Mouse (Mus musculus) left cerebral cortex, postnatal 4 days (tissue): ENCODE measurements at regions not wholly inside any gene's neighbourhood (a gene's known extent, or its start where the extent isn't known, plus 50 kb on each side); places are given as distances from the start of the nearest gene placed in this dataset.

Source experiments
- DNase-seq: peaks from one replicate; pipeline ENCODE4 v3.0.0-alpha.2; 2022
- intact Hi-C: fragments of 180-260 bp; cut with DNase I; formaldehyde crosslinking; loops from one replicate; pipeline ENCODE4 v1.15.1; 2025

DNA sequence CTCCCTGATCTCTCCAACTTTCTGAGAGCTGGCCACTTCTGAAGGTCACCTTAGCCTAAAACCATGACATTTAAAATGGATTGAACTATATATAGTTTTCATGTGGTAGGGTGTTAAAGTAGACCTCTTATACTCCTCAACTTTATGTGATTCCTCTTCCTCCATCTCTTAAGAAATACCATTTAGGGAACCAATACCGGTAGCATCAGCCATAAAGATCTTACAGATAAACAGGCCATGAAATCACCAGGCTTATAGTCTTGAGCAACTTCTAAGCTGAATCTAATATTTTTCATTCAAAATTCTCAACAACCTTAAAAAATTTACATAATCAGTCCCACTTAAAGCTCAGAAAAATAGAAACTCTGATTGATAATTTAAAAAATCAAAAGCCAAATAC is 56.2 kb downstream of the Rpl36a-ps1 start:
- intact Hi-C loops, result no loop called here
- DNase-seq, result no peak

DNA sequence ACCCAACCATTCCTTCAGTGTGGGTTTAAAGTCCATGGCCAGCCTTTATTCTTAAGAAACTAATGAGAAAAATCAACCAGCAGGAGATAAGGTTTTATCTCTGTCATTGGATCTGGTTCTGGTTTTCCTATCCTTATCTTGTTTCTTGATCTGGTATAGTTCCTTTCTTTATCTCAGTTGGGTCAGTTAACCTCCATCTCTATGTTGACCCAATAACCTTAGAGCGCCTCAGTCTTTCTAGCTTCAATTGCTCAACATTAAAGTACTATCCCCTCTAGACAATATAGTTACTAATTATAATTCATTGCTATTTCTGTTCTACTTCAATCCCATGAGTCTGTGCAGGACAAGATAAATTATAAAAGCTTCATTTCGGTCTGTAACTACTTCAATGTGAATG is 56.7 kb downstream of the Rpl36a-ps1 start:
- DNase-seq, result no peak
- intact Hi-C loops, result no loop called here

DNA sequence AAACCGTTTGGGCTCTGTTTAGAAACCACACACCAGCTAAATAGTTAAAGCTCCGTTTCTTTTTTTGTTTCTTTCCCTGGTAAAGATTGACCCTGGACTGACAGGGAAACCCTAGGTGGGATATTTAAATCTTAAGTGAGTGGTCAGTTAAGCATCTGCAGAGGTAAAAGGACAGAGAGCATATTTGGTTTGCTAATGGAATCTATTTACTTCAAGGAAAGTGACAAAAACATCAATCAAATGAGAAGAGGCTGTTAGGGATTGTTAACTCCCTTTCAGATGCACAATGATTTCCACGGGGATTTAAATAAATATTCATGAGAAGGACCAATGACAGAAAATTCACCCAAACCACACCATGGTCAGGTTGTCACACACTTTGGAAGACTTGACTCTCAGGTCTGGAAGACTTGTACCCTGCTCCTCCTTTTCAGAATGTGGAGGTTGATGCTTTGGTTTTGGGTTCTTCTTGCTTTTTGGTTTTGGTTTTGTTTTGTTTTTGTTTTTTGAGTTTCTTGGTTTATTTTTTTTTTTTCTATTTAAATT is 60.7 kb downstream of the Rpl36a-ps1 start:
- intact Hi-C loops, result no loop called here
- no peak for DNase-seq

DNA sequence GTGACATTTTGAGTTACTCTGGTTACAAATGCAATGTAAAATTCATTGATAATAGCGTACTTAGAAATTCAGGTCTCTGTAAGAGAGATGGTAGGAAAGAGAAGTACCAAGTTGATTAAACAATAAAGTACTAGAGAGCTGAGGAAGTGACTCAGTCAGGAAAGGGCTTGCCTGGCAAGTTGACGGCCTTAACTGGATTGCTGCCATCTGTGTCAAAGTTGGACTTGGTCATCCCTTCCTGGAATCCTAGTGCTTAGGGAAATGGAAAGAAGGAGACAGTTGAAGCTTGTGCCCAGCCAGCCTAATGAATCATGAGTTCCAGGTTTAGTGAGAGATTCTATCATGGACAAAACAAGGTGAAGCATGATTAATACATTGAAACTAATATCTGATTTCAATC is 64.8 kb downstream of the Rpl36a-ps1 start:
- intact Hi-C loops, result no loop called here
- DNase-seq, result no peak

DNA sequence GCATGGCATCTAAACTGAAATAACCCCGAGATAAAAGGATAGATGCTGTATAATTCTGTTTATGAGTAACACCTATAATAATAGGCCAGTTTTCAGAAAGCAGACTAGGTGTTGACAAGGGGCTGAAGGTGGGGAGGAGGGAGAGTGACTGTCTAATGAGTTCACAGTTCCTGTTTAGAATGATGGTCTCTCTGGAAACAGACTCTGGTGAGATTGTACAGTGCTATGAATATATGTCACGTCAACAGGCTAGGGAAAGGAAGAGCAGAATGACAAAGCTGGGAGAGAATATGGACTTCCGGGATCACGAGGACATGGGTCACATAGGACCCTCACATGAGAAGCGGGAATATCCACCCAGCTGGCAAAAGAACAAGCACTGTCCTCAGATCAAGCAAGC is 85.9 kb downstream of the Rpl36a-ps1 start:
- no peak for DNase-seq
- intact Hi-C loops, result no loop called here

DNA sequence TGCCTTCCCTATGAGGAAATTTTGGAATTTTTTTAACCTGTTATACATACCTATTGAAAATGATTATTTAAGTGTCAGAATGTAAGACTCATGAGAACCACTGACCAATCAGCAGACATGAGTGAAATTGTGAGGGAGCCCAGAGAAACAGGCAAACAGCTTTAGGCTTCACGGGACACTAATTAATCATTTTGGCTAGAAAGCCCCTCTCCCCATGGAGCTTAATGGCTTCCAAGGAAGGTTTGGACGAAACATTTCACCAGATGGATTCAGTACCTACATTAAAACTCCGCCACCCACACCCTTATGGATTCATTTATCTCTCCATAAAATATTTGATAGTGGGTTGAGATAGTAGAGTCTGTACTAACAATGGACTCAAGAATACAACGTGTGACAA is 95.2 kb downstream of the Rpl36a-ps1 start:
- intact Hi-C loops, result no loop called here
- peak; percentile 61 for DNase-seq

DNA sequence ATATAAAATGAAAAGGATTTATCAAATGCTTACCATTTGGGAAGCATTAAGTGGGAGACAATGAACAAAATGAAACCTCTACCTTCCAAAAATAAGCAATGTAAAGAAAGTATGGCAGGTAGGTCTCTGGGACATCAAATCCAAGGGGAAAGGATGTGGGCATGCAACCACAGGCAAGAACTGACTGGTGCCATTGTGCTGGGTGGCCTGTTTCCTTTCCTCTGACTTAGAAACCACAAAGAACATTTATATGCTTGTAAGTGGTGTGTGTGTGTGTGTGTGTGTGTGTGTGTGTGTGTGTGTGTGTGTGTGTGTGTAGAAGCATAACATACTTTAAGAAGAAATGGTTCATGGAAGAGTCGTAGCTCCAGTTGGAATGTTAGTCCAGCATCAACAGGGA is 96.7 kb downstream of the Rpl36a-ps1 start:
- no peak for DNase-seq

DNA sequence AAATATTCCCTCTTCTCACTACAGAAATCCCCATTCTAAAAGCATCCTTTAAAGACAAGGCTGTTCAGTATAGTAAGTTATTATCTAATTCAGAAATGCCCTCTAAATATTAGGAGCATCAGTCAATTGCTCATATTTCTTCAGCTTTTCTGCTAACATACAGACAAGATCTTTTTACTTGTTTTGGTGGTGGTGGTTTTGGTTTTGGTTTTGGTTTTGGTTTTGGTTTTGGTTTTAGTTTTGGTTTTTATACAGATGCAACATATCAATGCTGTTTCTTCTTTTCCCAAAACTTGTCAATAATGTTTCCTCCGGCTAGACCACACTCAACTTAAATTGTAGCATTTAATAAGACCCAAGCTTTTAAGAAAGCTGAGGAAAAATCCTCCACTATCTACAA is 98.2 kb downstream of the Rpl36a-ps1 start:
- DNase-seq, result no peak

More for the DNA sequence above, 96.7 kb downstream of the Rpl36a-ps1 start:
- intact Hi-C loops, result no loop called here

DNA sequence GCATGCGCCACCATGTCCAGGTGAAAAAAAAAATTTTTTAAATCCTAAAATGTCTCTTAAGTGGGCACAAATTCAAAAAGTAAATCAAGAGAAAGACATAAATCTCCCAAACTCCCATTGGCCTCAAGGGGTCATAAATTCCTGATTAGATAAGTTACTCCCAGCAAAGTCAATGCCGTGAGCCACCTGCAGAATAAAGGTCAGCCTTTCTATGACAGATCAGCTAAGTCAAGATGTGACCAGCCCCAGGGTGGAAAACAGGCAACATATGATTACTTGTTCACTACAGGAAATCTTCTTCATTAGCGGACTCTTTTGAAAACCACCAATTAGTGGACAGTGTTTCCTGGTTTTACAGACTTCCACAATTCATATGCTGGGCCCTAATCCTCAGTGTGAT is 101.4 kb downstream of the Rpl36a-ps1 start:
- intact Hi-C loops, result no loop called here
- DNase-seq, result no peak

More for the DNA sequence above, 98.2 kb downstream of the Rpl36a-ps1 start:
- intact Hi-C loops, result no loop called here

DNA sequence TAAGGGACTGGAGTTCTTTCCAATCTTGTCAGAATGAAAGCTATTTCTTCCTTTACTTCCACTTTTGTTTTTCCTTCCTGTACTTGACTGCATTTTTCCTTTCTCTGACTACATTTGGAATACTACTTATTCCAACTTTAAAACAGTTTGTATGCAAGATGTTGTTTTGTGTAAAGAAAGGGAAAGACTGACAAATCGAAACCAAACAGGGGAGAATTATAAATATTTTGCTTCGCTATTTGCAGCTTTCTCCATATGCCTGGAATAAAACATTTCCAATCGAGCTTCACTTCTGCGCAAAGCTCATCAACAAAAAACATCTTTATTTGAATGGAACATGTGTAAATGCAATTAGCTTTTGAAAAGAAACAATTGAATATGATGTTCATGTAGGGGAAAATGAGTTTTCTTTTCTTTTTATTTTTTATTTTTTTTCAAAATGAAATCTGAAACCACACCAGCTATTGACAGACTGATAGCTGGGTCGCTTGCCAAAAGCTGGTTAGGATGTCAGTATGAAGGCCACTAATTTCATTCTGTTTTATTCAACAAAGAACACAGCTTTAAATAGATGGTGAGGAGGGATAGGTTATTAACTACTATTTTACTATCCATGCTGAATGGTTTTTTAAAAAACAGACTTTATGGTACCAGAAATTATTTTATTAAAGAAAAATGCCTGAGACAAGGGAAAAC is 102.7 kb downstream of the Rpl36a-ps1 start:
- intact Hi-C loops, result no loop called here
- DNase-seq, result peak; percentile 21

DNA sequence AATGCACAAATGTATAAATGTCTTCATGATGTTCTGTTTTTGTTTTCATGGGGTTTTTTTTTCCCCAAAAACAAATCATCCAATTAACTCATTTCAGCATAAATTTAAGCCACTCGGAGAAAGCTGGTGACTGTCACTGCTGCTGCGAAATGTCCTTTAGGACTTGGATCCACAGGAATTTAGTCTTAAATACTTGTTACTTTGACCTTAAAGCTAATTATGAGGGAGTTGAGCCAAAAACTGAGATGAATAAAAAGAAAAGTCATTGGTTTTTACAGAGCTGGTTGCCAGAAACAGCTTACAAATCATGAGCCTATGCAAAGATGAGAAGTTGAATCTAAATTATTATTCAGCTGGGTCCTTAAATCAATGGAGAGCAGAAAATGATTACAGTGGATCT is 106.5 kb downstream of the Rpl36a-ps1 start:
- intact Hi-C loops, result no loop called here
- no peak for DNase-seq

DNA sequence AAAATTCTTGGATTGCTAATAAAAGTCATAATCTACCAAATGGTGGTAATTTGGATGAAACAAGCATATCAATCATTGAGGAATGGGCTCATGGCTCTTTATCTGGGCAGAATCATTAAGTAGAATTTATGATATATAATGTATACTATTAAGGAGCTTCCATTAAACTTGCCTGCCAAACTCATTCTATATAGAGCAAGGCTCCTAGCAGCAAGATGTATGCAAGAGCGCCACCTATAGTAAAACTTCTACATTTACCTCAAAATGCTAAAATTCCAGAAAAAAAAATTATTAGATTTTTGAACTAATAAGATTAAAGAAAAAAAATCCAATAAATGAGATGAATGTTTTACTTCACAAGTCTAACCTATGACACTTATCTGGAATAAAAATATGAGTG is 107.1 kb downstream of the Rpl36a-ps1 start:
- intact Hi-C loops, result no loop called here
- DNase-seq, result no peak

DNA sequence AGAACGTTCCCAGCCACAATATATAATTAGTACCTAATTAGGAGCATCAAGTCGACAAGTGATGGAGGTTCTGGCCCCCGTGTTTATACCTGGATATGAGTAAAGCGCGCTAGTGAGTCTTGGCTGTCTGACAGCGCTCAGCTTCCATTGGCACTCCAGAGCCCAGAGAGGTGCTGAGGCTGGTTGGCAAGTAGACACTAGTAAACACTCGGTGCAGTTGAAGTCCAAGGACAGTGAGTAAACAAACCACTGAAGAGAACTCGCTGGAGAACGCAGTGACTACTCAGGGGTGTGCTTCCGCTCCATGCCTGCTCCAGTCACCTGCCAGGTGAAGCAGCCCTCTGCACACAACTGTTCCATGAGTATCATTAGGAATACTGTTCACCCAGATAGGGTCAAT is 111.5 kb downstream of the Rpl36a-ps1 start:
- intact Hi-C loops, result no loop called here

DNA sequence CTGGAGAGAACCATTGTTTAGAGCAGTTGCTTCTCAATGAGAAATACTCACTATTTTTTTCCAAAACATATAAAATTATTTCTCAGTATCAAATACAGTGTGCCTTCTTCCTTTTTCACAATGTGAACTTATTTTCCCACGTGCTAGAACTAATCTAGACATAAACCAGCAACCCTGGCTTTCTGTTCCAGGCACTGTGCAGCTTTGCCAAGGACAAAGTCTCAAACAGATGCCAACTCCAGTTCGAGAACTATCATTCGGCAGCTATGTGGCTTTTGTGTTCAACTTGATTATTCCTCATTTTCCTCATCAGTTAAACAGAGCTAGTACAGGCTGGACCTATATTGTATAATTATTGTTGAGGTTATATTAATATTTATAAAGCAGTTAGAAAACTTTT is 116.2 kb downstream of the Rpl36a-ps1 start:
- intact Hi-C loops, result no loop called here
- DNase-seq, result no peak

More for the DNA sequence above, 111.5 kb downstream of the Rpl36a-ps1 start:
- no peak for DNase-seq

DNA sequence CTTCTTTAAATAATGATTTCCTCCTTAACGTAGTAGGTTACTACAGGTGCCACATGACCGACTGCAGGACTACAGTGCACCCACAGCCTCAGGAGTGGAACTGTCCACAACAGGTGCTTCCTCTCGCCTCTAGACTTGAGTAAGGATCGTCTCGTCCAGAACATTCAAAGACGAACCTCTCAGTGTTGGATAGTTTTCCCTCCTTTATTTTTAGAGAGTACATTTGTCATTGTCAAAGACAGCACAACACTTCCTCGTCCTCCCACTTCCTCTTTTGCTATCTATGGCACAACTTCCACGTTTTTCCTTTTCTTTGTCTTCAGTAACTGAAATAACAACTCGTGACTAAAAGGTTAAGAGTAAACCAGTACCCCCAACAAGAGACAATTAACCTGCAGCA is 120.7 kb downstream of the Rpl36a-ps1 start:
- intact Hi-C loops, result no loop called here
- no peak for DNase-seq

DNA sequence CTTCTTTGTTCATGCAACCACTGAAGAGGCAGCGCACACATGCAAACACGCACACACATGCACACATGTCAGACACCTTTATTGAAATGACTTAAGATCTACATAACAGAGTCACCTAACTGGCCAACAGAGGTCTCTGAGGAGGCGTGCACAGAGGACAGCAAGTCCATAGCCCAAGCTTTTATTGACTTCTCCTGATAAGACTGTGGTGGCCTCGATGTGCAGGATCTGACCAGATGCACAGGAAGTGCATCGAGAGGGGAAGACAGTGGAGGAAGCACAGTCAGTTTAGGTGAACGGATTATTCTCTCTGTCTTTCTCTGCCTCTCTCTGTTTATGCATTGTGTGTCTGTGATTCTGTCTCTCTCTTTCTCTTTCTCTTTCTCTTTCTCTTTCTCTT is 124.2 kb downstream of the Rpl36a-ps1 start:
- intact Hi-C loops, result no loop called here
- no peak for DNase-seq

DNA sequence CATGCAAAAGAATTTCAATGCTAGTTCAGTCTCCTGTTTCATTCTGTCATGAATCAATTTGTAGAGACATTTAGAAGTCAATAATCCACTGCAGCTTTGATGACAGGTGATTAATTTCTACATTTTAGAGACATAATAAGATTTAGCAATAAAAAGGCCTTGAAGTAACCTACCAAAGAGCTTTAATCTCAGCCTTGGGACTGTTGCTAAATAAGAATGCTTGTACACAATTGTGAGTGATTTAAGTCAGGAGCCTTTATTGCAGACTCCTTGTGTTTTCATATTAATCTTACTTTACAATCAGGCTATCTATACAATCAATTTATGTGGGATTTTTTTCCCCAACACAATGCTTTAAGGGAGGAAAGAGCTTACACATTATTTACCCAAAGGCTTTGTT is 127.2 kb downstream of the Rpl36a-ps1 start:
- no peak for DNase-seq
- intact Hi-C loops, result no loop called here

DNA sequence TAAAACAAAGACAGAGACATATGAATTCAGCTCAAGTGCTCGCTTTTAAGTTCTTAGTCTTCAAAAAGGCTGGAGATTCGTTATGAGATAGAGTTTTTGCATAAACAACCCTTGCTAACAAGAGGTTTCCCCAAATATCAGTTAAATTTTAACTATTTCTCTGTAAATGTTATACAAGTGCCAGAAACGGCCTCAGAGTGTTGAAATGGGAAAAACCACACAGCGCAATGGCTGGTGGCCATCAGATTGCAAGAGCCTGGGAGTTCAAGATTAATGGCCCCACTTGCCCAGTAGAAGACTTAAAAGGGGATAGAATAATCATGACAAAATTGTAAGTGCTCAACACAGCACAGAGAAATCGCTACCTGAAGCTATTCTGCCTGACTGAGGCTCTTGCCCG is 130.1 kb downstream of the Rpl36a-ps1 start:
- intact Hi-C loops, result no loop called here
- DNase-seq, result no peak

DNA sequence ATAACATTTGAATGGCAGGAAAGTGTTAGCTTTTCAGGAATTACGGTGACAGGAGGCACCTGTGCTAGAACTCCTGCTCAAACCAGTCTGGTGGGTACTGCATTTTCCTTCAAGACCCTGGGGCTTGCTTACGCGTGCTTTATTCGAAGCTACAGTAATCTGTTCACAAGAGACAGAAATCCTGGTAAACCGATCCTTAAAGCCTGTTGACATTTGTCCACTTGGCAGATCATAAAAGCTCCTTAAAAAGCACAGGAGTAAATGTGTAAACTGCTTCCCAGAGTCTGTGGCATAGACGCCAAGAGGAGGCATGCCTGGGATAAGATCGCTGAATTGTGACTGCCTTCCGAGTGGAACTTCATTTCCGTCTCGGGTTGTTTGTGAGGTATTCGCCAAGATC is 130.5 kb downstream of the Rpl36a-ps1 start:
- intact Hi-C loops, result no loop called here
- DNase-seq, result no peak

DNA sequence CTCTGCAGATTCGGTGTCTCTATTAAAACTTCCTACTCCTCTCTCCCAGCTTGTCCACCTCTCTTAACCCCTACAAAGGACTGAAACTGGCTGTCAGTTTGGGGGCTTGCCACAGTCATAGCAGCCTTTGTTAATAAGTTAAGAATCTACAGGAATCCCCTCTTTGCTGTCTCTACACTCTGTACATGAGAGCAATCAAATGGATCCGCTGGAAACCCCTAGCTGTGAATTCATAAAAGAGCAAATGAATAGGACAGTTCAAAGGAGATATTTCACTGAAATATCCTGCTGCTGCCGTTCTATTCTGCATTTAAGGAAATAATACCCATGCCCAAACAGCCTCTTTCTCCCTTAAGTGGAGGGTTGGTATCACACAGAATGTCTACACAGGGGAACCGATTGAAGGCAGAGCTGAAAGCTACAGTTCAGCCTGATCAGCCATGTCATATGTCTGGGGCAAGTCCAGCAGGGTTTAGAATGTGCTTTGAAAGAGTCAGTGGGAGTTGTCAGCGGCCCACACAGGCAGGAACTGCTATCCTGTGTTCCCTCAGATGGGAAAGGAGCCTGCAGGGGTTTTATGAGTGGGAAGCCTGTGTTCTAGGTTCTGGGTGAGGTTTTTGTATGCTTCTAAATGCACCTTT is 131.9 kb downstream of the Rpl36a-ps1 start:
- peak; percentile 22 for DNase-seq
- intact Hi-C loops, result no loop called here

DNA sequence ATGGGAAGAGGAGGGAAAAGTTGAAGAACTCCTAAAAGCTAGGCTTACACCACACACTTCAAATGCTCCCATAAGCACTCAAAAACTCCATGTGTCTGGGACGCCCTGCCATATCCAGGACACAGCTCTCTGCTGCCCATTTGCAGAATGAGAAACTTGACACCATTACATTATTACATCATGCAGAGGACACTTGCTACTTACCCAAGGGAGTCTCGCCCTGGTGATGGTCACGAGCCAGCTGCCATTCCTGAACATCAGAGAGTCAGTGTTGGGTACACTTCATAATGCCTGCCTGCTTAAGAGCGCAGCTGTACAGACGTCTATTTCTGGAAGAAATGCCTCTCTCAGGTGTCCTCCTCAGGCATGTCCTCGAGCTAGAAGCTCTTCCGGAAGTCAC is 135.3 kb downstream of the Rpl36a-ps1 start:
- no peak for DNase-seq
- intact Hi-C loops, result no loop called here

DNA sequence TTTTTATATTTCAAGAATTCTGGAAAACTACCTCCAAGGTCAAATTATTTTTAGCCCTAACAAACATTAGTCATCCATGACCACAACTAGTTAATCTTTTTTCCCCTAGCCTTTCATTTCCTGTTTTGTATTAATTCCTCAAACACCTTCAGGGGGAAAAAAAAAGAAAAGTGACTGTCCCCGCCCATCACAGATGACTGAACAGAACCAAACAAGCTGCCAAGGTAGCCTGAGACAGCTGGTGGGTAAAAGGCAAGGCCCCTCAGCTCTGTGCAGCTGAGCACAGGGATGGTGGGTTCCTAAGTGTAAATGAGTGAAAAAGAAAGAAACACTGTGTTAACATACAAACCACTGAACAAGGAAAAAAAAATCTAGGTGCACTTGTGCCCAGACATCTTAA is 145.6 kb downstream of the Rpl36a-ps1 start:
- intact Hi-C loops, result no loop called here

More for the DNA sequence above, 145.6 kb downstream of the Rpl36a-ps1 start:
- DNase-seq, result peak; percentile 22
